Mouse (Mus musculus) adrenal gland (tissue): ENCODE measurements around the gene Nrtn.

ENCODE experiments used
- intact Hi-C: fragments of 180-260 bp; cut with DNase I; formaldehyde crosslinking; loops from one replicate; pipeline ENCODE4 v1.15.1; 2025
- long read RNA-seq, 2 experiments: library from polyadenylated mRNA; unstranded; transcript quantifications; one replicate each; pipeline ENCODE4 v2.0.0; 2020; ENCODE audit warnings: borderline replicate concordance in 1 of 2; ENCODE audit not compliant: insufficient replicate concordance in 1 of 2

Gene Nrtn
- long read RNA-seq, experiment 1, transcript Nrtn-201 (3 exons, 1,023 nt) = major isoform, 12 of 12 reads
- long read RNA-seq, experiment 1, partial matches to known transcripts = 0 of 12 reads
- long read RNA-seq, experiment 1, other reads (novel, unspliced or antisense) = 0 of 12 reads
- long read RNA-seq, experiment 2, transcript Nrtn-201 (3 exons, 1,023 nt) = major isoform, 7 of 8 reads
- long read RNA-seq, experiment 2, partial matches to known transcripts = 1 of 8 reads
- long read RNA-seq, experiment 2, other reads (novel, unspliced or antisense) = 0 of 8 reads

GRCm38 (mm10) chr17:56757416-56758123, at the start of gene Nrtn:
Gene Nrtn, minus strand, starts transcription at chr17:56757530.
- intact Hi-C loops = loop anchor here (5.0 kb wide), 2 partner anchors 40 to 75 kb away; partner anchors contain the start of genes Ndufa11 and Vmac

GRCm38 (mm10) chr17:56805784-56806183, 48.5 kb upstream of the Nrtn start:
- intact Hi-C loops = loop anchor here (5.0 kb wide), 1 partner anchor 147 kb away; no protein-coding TSS in a partner anchor

GRCm38 (mm10) chr17:56804952-56805351, 47.6 kb upstream of the Nrtn start:
- intact Hi-C loops = loop anchor here (5.0 kb wide), 2 partner anchors 38 to 147 kb away; no protein-coding TSS in a partner anchor

- intact Hi-C loops = loop anchor here (5.0 kb wide), 1 partner anchor 35 kb away; no protein-coding TSS in a partner anchor
These were observed 44.7 kb upstream of the Nrtn start for GRCm38 (mm10) chr17:56802065-56802464.

- intact Hi-C loops = no loop called here
These were observed 41.9 kb upstream of the Nrtn start for GRCm38 (mm10) chr17:56799276-56799675.

GRCm38 (mm10) chr17:56793614-56794319, 36.4 kb upstream of the Nrtn start:
- intact Hi-C loops = no loop called here

- intact Hi-C loops = no loop called here
These were observed 35.3 kb upstream of the Nrtn start for GRCm38 (mm10) chr17:56792588-56792987.

- intact Hi-C loops = no loop called here
These were observed 32.0 kb upstream of the Nrtn start for GRCm38 (mm10) chr17:56789286-56789685.

GRCm38 (mm10) chr17:56788886-56789285, 31.6 kb upstream of the Nrtn start:
- intact Hi-C loops = no loop called here

GRCm38 (mm10) chr17:56780291-56780978, 23.1 kb upstream of the Nrtn start:
- intact Hi-C loops = no loop called here

GRCm38 (mm10) chr17:56778779-56779362, 21.5 kb upstream of the Nrtn start:
- intact Hi-C loops = no loop called here

GRCm38 (mm10) chr17:56777568-56777967, 20.2 kb upstream of the Nrtn start:
- intact Hi-C loops = no loop called here

- intact Hi-C loops = loop anchor here (5.0 kb wide), 1 partner anchor 32 kb away; no protein-coding TSS in a partner anchor
These were observed 12.6 kb upstream of the Nrtn start, which contains the start of gene Prr22 for GRCm38 (mm10) chr17:56769950-56770349. Gene Prr22, plus strand, starts transcription at chr17:56770250.

- intact Hi-C loops = loop anchor here (5.0 kb wide), 1 partner anchor 33 kb away; no protein-coding TSS in a partner anchor
These were observed 11.6 kb upstream of the Nrtn start for GRCm38 (mm10) chr17:56768941-56769340.

- intact Hi-C loops = loop anchor here (5.0 kb wide), 1 partner anchor 35 kb away; no protein-coding TSS in a partner anchor
These were observed 10.3 kb upstream of the Nrtn start for GRCm38 (mm10) chr17:56767531-56768135.

- intact Hi-C loops = loop anchor here (5.0 kb wide), 1 partner anchor 35 kb away; no protein-coding TSS in a partner anchor
These were observed 9.5 kb upstream of the Nrtn start for GRCm38 (mm10) chr17:56766631-56767405.

GRCm38 (mm10) chr17:56765431-56765830, 8.1 kb upstream of the Nrtn start:
- intact Hi-C loops = loop anchor here (5.0 kb wide), 1 partner anchor 37 kb away; no protein-coding TSS in a partner anchor

- intact Hi-C loops = loop anchor here (5.0 kb wide), 1 partner anchor 38 kb away; no protein-coding TSS in a partner anchor
These were observed 7.4 kb upstream of the Nrtn start, which contains the start of gene Dus3l for GRCm38 (mm10) chr17:56764474-56765354. Gene Dus3l, plus strand, starts transcription at chr17:56764757.
